Mouse (Mus musculus) heart, embryonic 10.5 days (tissue): ENCODE results near the gene Clcnkb. TPM values are rescaled to one million over a fixed set of nuclear protein-coding genes. Genes with fewer than 3 reads are reported as not detected.

Source experiments
- DNase-seq: peaks from one replicate; pipeline ENCODE4 v3.0.0-alpha.2; 2017; ENCODE audit warnings: low spot score
- H3K27ac ChIP-seq: fragments of 300-500 bp; sonication (generic); 2 replicates; pipeline ENCODE4 v1.5.1; 2016; ENCODE audit warnings: mild to moderate bottlenecking
- H3K27me3 ChIP-seq: fragments of 300-500 bp; sonication (generic); 2 replicates; pipeline ENCODE4 v1.6.1; 2016; ENCODE audit warnings: mild to moderate bottlenecking; ENCODE audit not compliant: poor library complexity, insufficient read depth, severe bottlenecking
- H3K36me3 ChIP-seq: fragments of 300-500 bp; sonication (generic); 2 replicates; pipeline ENCODE4 v1.6.1; 2016; ENCODE audit warnings: mild to moderate bottlenecking, moderate library complexity
- H3K4me1 ChIP-seq: fragments of 300-500 bp; sonication (generic); 2 replicates; pipeline ENCODE4 v1.6.1; 2016; ENCODE audit warnings: mild to moderate bottlenecking
- H3K4me3 ChIP-seq: fragments of 300-500 bp; sonication (generic); 2 replicates; pipeline ENCODE4 v1.5.1; 2016; ENCODE audit warnings: mild to moderate bottlenecking, moderate library complexity
- H3K9me3 ChIP-seq: fragments of 300-500 bp; sonication (generic); 2 replicates; pipeline ENCODE4 v1.6.1; 2016; ENCODE audit warnings: mild to moderate bottlenecking, moderate library complexity
- WGBS: fragments of 180-500 bp; shearing (Covaris S2); methylation state at CpG from one replicate; pipeline ENCODE4 v1.1.7; 2016; 5-methylcytosine and 5-hydroxymethylcytosine counted together
- polyA plus RNA-seq: library from polyadenylated mRNA; unstranded; fragments of >200 nt; fragmentation: Nextera tagmentation; extraction: Ambion mirVana; gene quantifications from 2 replicates; pipeline ENCODE4 v1.2.1, GENCODE M21; 2016

The Clcnkb gene
- polyA plus RNA-seq, 1 experiment from 2014 or later: 0.93 TPM

GRCm38 (mm10) chr4:141411430-141411992 lies 4.3 kb downstream of the Clcnkb start:
- Histone ChIP-seq H3K9me3 (no peaks in the 10 kb centered on the region), H3K36me3 (no peaks in the 10 kb centered on the region), H3K27me3 (peaks cover 9% of the 10 kb centered on the region; the same call in 1 of the 2 replicates), H3K4me3 (no peak overlapping the region), H3K27ac (no peak overlapping the region), H3K4me1 (peaks cover 26% of the 10 kb centered on the region)
- 15% methylated on average over 22 of the region's 22 CpGs for WGBS
- DNase-seq: no peak

- no peaks in the 10 kb centered on the region for H3K9me3 ChIP-seq
- H3K27ac ChIP-seq: no peak overlapping the region
- no peak for DNase-seq
- H3K4me3 ChIP-seq: no peak overlapping the region
- H3K4me1 ChIP-seq: peaks cover 37% of the 10 kb centered on the region
- H3K27me3 ChIP-seq: peaks cover 6% of the 10 kb centered on the region; the same call in 1 of the 2 replicates
- 84% methylated on average over 3 of the region's 3 CpGs for WGBS
- no peaks in the 10 kb centered on the region for H3K36me3 ChIP-seq
Observed at GRCm38 (mm10) chr4:141408577-141408976, 7.2 kb downstream of the Clcnkb start.

- Histone ChIP-seq H3K27ac (peak overlapping the region; percentile 3), H3K27me3 (peaks cover 6% of the 10 kb centered on the region; the same call in 1 of the 2 replicates), H3K4me3 (no peak overlapping the region), H3K36me3 (no peaks in the 10 kb centered on the region), H3K4me1 (peaks cover 37% of the 10 kb centered on the region), H3K9me3 (no peaks in the 10 kb centered on the region)
- 30% methylated on average over 13 of the region's 14 CpGs for WGBS
- no peak for DNase-seq
Observed at GRCm38 (mm10) chr4:141406516-141407299, 9.1 kb downstream of the Clcnkb start.

GRCm38 (mm10) chr4:141405314-141405622 lies 10.5 kb downstream of the Clcnkb start:
- no peak for DNase-seq
- Histone ChIP-seq H3K9me3 (no peaks in the 10 kb centered on the region), H3K27ac (0 out of 2 replicates have a peak overlapping the region, but pooled peaks have one; percentile 2)

GRCm38 (mm10) chr4:141404518-141405313 lies 11.1 kb downstream of the Clcnkb start:
- Histone ChIP-seq H3K27ac (peak overlapping the region; percentile 67), H3K4me1 (peaks cover 33% of the 10 kb centered on the region), H3K4me3 (peak overlapping the region; percentile 44), H3K9me3 (no peaks in the 10 kb centered on the region), H3K36me3 (no peaks in the 10 kb centered on the region), H3K27me3 (peaks cover 6% of the 10 kb centered on the region; the same call in 1 of the 2 replicates)
- 12% methylated on average over 15 of the region's 15 CpGs for WGBS
- DNase-seq: peak; percentile 92

More at GRCm38 (mm10) chr4:141405314-141405622, 10.5 kb downstream of the Clcnkb start:
- no peaks in the 10 kb centered on the region for H3K36me3 ChIP-seq
- no peak overlapping the region for H3K4me3 ChIP-seq
- H3K27me3 ChIP-seq: peaks cover 6% of the 10 kb centered on the region; the same call in 1 of the 2 replicates
- H3K4me1 ChIP-seq: peaks cover 33% of the 10 kb centered on the region
- WGBS: 87% methylated on average over 3 of the region's 3 CpGs

GRCm38 (mm10) chr4:141400171-141400570 lies 15.6 kb downstream of the Clcnkb start:
- Histone ChIP-seq H3K4me3 (no peak overlapping the region), H3K36me3 (no peaks in the 10 kb centered on the region), H3K27ac (no peak overlapping the region), H3K4me1 (peaks cover 7% of the 10 kb centered on the region; the same call in 1 of the 2 replicates), H3K27me3 (peaks cover 36% of the 10 kb centered on the region), H3K9me3 (no peaks in the 10 kb centered on the region)
- 84% methylated on average over 15 of the region's 15 CpGs for WGBS
- DNase-seq: no peak

GRCm38 (mm10) chr4:141398545-141398944 lies 17.3 kb downstream of the Clcnkb start, which contains the start of gene Clcnka:
Gene Clcnka (minus strand): TSS chr4:141398724.
- Histone ChIP-seq H3K9me3 (no peaks in the 10 kb centered on the region), H3K36me3 (no peaks in the 10 kb centered on the region), H3K27me3 (peaks cover 49% of the 10 kb centered on the region), H3K4me1 (peaks cover 11% of the 10 kb centered on the region), H3K4me3 (no peak within 1 kb of the TSS), H3K27ac (no peak within 1 kb of the TSS)
- no peak for DNase-seq
- WGBS: 53% methylated on average over 12 of the region's 12 CpGs

- peaks cover 53% of the 10 kb centered on the region for H3K27me3 ChIP-seq
- H3K4me3 ChIP-seq: no peak overlapping the region
- WGBS: 66% methylated on average over 12 of the region's 12 CpGs
- H3K4me1 ChIP-seq: peaks cover 11% of the 10 kb centered on the region
- no peaks in the 10 kb centered on the region for H3K9me3 ChIP-seq
- H3K36me3 ChIP-seq: no peaks in the 10 kb centered on the region
- H3K27ac ChIP-seq: no peak overlapping the region
- no peak for DNase-seq
Observed at GRCm38 (mm10) chr4:141397861-141398260, 18.0 kb downstream of the Clcnkb start.

GRCm38 (mm10) chr4:141394751-141395150 lies 21.1 kb downstream of the Clcnkb start:
- WGBS: 17% methylated on average over 16 of the region's 16 CpGs
- H3K4me3 ChIP-seq: peak overlapping the region; percentile 44
- no peak for DNase-seq
- no peaks in the 10 kb centered on the region for H3K36me3 ChIP-seq
- H3K27ac ChIP-seq: no peak overlapping the region
- peaks cover 13% of the 10 kb centered on the region for H3K4me1 ChIP-seq
- no peaks in the 10 kb centered on the region for H3K9me3 ChIP-seq
- H3K27me3 ChIP-seq: peaks cover 64% of the 10 kb centered on the region

GRCm38 (mm10) chr4:141391293-141391692 lies 24.5 kb downstream of the Clcnkb start:
- Histone ChIP-seq H3K27ac (no peak overlapping the region), H3K9me3 (no peaks in the 10 kb centered on the region), H3K36me3 (no peaks in the 10 kb centered on the region), H3K4me3 (no peak overlapping the region), H3K27me3 (peaks cover 47% of the 10 kb centered on the region), H3K4me1 (peaks cover 23% of the 10 kb centered on the region)
- no peak for DNase-seq
- WGBS: 72% methylated on average over 12 of the region's 12 CpGs

- peak; percentile 73 for DNase-seq
- H3K27me3 ChIP-seq: peaks cover 36% of the 10 kb centered on the region
- H3K27ac ChIP-seq: no peak overlapping the region
- H3K36me3 ChIP-seq: no peaks in the 10 kb centered on the region
- no peaks in the 10 kb centered on the region for H3K9me3 ChIP-seq
- H3K4me1 ChIP-seq: peaks cover 24% of the 10 kb centered on the region
- H3K4me3 ChIP-seq: no peak overlapping the region
- WGBS: 63% methylated on average over 18 of the region's 18 CpGs
Observed at GRCm38 (mm10) chr4:141389366-141390150, 26.3 kb downstream of the Clcnkb start.

- H3K36me3 ChIP-seq: no peaks in the 10 kb centered on the region
- no peak overlapping the region for H3K27ac ChIP-seq
- WGBS: 58% methylated on average over 5 of the region's 5 CpGs
- H3K27me3 ChIP-seq: peaks cover 42% of the 10 kb centered on the region
- no peaks in the 10 kb centered on the region for H3K9me3 ChIP-seq
- no peak overlapping the region for H3K4me3 ChIP-seq
- peaks cover 33% of the 10 kb centered on the region for H3K4me1 ChIP-seq
- peak; percentile 70 for DNase-seq
Observed at GRCm38 (mm10) chr4:141387933-141388332, 27.9 kb downstream of the Clcnkb start.
